Mouse (Mus musculus) 3134 (cell line): Measurements from ENCODE around the gene Ano9.

Experiments used
- DNase-seq: peaks from one replicate; pipeline ENCODE4 v3.0.0-alpha.2; 2011; ENCODE audit warnings: low spot score; ENCODE audit not compliant: insufficient read length; ENCODE audit errors: extremely low read depth

The Ano9 gene

GRCm38 (mm10) chr7:141103161-141103560, 14.4 kb downstream of the Ano9 start:
- DNase-seq = no peak

GRCm38 (mm10) chr7:141099911-141100691, 17.5 kb downstream of the Ano9 start, which contains the start of gene Sigirr:
TSS of gene Sigirr (minus strand) at chr7:141100572.
- DNase-seq = no peak

- DNase-seq = no peak
These were observed 20.4 kb downstream of the Ano9 start for GRCm38 (mm10) chr7:141097177-141097576.

- peak; percentile 78 for DNase-seq
These were observed 21.0 kb downstream of the Ano9 start for GRCm38 (mm10) chr7:141096649-141097056.

GRCm38 (mm10) chr7:141096021-141096420, 21.6 kb downstream of the Ano9 start:
- no peak for DNase-seq

GRCm38 (mm10) chr7:141094487-141095205, 23.0 kb downstream of the Ano9 start:
- no peak for DNase-seq

GRCm38 (mm10) chr7:141093950-141094349, 23.7 kb downstream of the Ano9 start:
- no peak for DNase-seq

GRCm38 (mm10) chr7:141092051-141092735, 25.4 kb downstream of the Ano9 start:
- DNase-seq = peak; percentile 67

- DNase-seq = no peak
These were observed 27.4 kb downstream of the Ano9 start for GRCm38 (mm10) chr7:141090228-141090627.

- DNase-seq = no peak
These were observed 29.1 kb downstream of the Ano9 start for GRCm38 (mm10) chr7:141088473-141088872.

- DNase-seq = no peak
These were observed 29.7 kb downstream of the Ano9 start for GRCm38 (mm10) chr7:141087894-141088293.

- peak; percentile 52 for DNase-seq
These were observed 37.8 kb downstream of the Ano9 start for GRCm38 (mm10) chr7:141079481-141080449.

- DNase-seq = peak; percentile 60
These were observed 38.7 kb downstream of the Ano9 start for GRCm38 (mm10) chr7:141078876-141079275.

GRCm38 (mm10) chr7:141077841-141078240, 39.8 kb downstream of the Ano9 start, which contains the start of gene Pkp3:
TSS of gene Pkp3 (plus strand) at chr7:141078218.
- no peak for DNase-seq

GRCm38 (mm10) chr7:141073782-141074181, 43.8 kb downstream of the Ano9 start:
- DNase-seq = no peak

GRCm38 (mm10) chr7:141072017-141072745, 45.4 kb downstream of the Ano9 start:
- DNase-seq = no peak

GRCm38 (mm10) chr7:141070058-141070862, 47.3 kb downstream of the Ano9 start:
- no peak for DNase-seq

GRCm38 (mm10) chr7:141068351-141068750, 49.3 kb downstream of the Ano9 start:
- DNase-seq = no peak

- no peak for DNase-seq
These were observed 53.0 kb downstream of the Ano9 start for GRCm38 (mm10) chr7:141064576-141064975.
